Comparison of ENCODE assay signal across 20 mouse cellular contexts in genomic region chr3:27698671-27699070, GRCm38 (mm10). TPM values are rescaled to one million over a fixed set of nuclear protein-coding genes. Genes with fewer than 3 reads are reported as not detected.
DNase-seq lines count a peak whose midpoint lies in the region; ATAC-seq and TF ChIP-seq lines count a peak whose summit lies in the region.
"Had no signal": no experiment of that assay in that cellular context is flagged by ENCODE, and none has a peak within 500 bp of the region (broad histone marks: within the 10 kb centered on the region; RNA-seq: fewer than 3 reads in every experiment).

No protein-coding gene starts in this region.

- no peak for ATAC-seq in heart, postnatal 0 days (ENCODE audit: insufficient read depth, low read depth)
- no peak for ATAC-seq in liver, embryonic 11.5 days (replicated peaks; ENCODE audit: low FRiP score)
- ATAC-seq: CD4-positive, CD25-positive, alpha-beta regulatory T cell, adult 4 months; intestine, embryonic 16.5 days had no signal

- 0 out of 2 replicates have a peak, but pooled peaks cover 11% of the 10 kb centered on the region for H3K36me3 ChIP-seq in heart, postnatal 0 days (replicated peaks; ENCODE audit: control insufficient read depth, insufficient read depth, low read length)
- H3K36me3 ChIP-seq in ES-Bruce4 (ENCODE audit: control insufficient read depth, insufficient read depth, low read length, poor library complexity, severe bottlenecking), result no peaks in the 10 kb centered on the region
- H3K36me3 ChIP-seq in liver, embryonic 11.5 days (ENCODE audit: control insufficient read depth, insufficient read depth, low read length), result peaks cover under 1% of the 10 kb centered on the region; the same call in 1 of the 2 replicates
- H3K36me3 ChIP-seq: liver, embryonic 15.5 days; stomach, embryonic 15.5 days had no signal

- TF ChIP-seq POLR2A in ES-Bruce4 (IDR thresholded peaks at IDR 0.05; ENCODE audit: insufficient read depth, low read length), result no peak

- no peak for TF ChIP-seq CTCF in heart, postnatal 0 days (IDR thresholded peaks at IDR 0.05; ENCODE audit: low read depth)
- TF ChIP-seq CTCF in ES-Bruce4 (IDR thresholded peaks at IDR 0.05; ENCODE audit: low read depth, low read length), result no peak

- DNase-seq in heart, postnatal 0 days (ENCODE audit: low spot score), result no peak
- DNase-seq in heart, postnatal 10 days, result no peak
- DNase-seq in ES-CJ7 (ENCODE audit: low read depth, low spot score), result peak; percentile 25
- peak; percentile 57 to 91 for DNase-seq in left cerebral cortex, postnatal 25 days (ENCODE audit: low spot score in 2 of 2)
- no peak for DNase-seq in adrenal gland, postnatal 25 days
- no peak for DNase-seq in liver, embryonic 11.5 days (ENCODE audit: low spot score)
- DNase-seq: cerebellum, adult 11 months; lung, postnatal 10 days; spleen, adult 18-20 months; thymus, postnatal 25 days had no signal

- intact Hi-C loops in heart, postnatal 10 days (cut with DNase I), result no loop called here
- intact Hi-C loops in left cerebral cortex, postnatal 25 days (cut with DNase I), result loop anchor here (5.0 kb wide), 1 partner anchor 106 kb away; no protein-coding TSS in a partner anchor

- H3K9ac ChIP-seq in heart, postnatal 0 days (replicated peaks; ENCODE audit: low read depth, low read length), result no peak overlapping the region
- H3K9ac ChIP-seq in ES-Bruce4 (ENCODE audit: low read depth, poor library complexity, severe bottlenecking), result no peak overlapping the region
- no peak overlapping the region for H3K9ac ChIP-seq in liver, embryonic 11.5 days (ENCODE audit: low read depth, low read length)
- H3K9ac ChIP-seq: embryonic facial prominence, embryonic 13.5 days; heart, embryonic 13.5 days; hindbrain, embryonic 14.5 days; liver, embryonic 15.5 days; stomach, embryonic 15.5 days had no signal

- H3K4me3 ChIP-seq in heart, postnatal 0 days (ENCODE audit: low read depth, low read length), result no peak overlapping the region
- H3K4me3 ChIP-seq in ES-Bruce4 (ENCODE audit: low read depth, low read length), result no peak overlapping the region
- H3K4me3 ChIP-seq in liver, embryonic 11.5 days (ENCODE audit: low read depth, low read length), result no peak overlapping the region
- H3K4me3 ChIP-seq: embryonic facial prominence, embryonic 13.5 days; heart, embryonic 13.5 days; liver, embryonic 15.5 days; megakaryocyte, embryonic 14.5 days; stomach, embryonic 15.5 days had no signal

- H3K27ac ChIP-seq in heart, postnatal 0 days (ENCODE audit: low read depth), result peak overlapping the region; percentile 52; the same call in 1 of the 2 replicates
- peak overlapping the region; percentile 39; the same call in 1 of the 2 replicates for H3K27ac ChIP-seq in ES-Bruce4 (ENCODE audit: insufficient read depth, low read length)
- no peak overlapping the region for H3K27ac ChIP-seq in liver, embryonic 11.5 days (ENCODE audit: low read depth, low read length)
- H3K27ac ChIP-seq: embryonic facial prominence, embryonic 13.5 days; heart, embryonic 13.5 days; hindbrain, embryonic 14.5 days; kidney, postnatal 0 days; liver, embryonic 15.5 days; stomach, embryonic 15.5 days had no signal

- H3K4me2 ChIP-seq in heart, postnatal 0 days (ENCODE audit: low read depth, low read length), result no peak overlapping the region
- no peak overlapping the region for H3K4me2 ChIP-seq in liver, embryonic 11.5 days
- H3K4me2 ChIP-seq: embryonic facial prominence, embryonic 13.5 days; heart, embryonic 13.5 days; hindbrain, embryonic 14.5 days; liver, embryonic 15.5 days; stomach, embryonic 15.5 days had no signal

- TF ChIP-seq EP300 in heart, postnatal 0 days (IDR thresholded peaks at IDR 0.05; ENCODE audit: low read depth), result no peak
- 0 out of 2 replicates have a peak, but pooled peaks have one; percentile 33 for TF ChIP-seq EP300 in ES-Bruce4 (IDR thresholded peaks at IDR 0.05; ENCODE audit: insufficient read depth, low read depth, low read length)

- peaks cover 27% of the 10 kb centered on the region for H3K4me1 ChIP-seq in heart, postnatal 0 days (ENCODE audit: control insufficient read depth, insufficient read depth)
- H3K4me1 ChIP-seq in ES-Bruce4 (ENCODE audit: control insufficient read depth, insufficient read depth, low read length), result peaks cover 10% of the 10 kb centered on the region
- H3K4me1 ChIP-seq in liver, embryonic 11.5 days (replicated peaks; ENCODE audit: control insufficient read depth, insufficient read depth, low read length), result peaks cover 4% of the 10 kb centered on the region; the same call in 1 of the 2 replicates
- H3K4me1 ChIP-seq: megakaryocyte, embryonic 14.5 days had no signal

- H3K27me3 ChIP-seq in heart, postnatal 0 days (ENCODE audit: control insufficient read depth, insufficient read depth, low read length), result no peaks in the 10 kb centered on the region
- no peaks in the 10 kb centered on the region for H3K27me3 ChIP-seq in ES-Bruce4 (ENCODE audit: control insufficient read depth, insufficient read depth, low read length, poor library complexity, severe bottlenecking)
- no peaks in the 10 kb centered on the region for H3K27me3 ChIP-seq in liver, embryonic 11.5 days (replicated peaks; ENCODE audit: control insufficient read depth, insufficient read depth, low read length)
- H3K27me3 ChIP-seq: embryonic facial prominence, embryonic 13.5 days; heart, embryonic 13.5 days; liver, embryonic 15.5 days; megakaryocyte, embryonic 14.5 days; stomach, embryonic 15.5 days had no signal

- H3K9me3 ChIP-seq in heart, postnatal 0 days (replicated peaks; ENCODE audit: control insufficient read depth, low read length), result no peaks in the 10 kb centered on the region
- H3K9me3 ChIP-seq in ES-Bruce4 (replicated peaks; ENCODE audit: control insufficient read depth, insufficient read depth, low read length, poor library complexity, severe bottlenecking), result no peaks in the 10 kb centered on the region
- no peaks in the 10 kb centered on the region for H3K9me3 ChIP-seq in liver, embryonic 11.5 days (ENCODE audit: control insufficient read depth, low read length)
- H3K9me3 ChIP-seq: embryonic facial prominence, embryonic 13.5 days; heart, embryonic 13.5 days; liver, embryonic 15.5 days; megakaryocyte, embryonic 14.5 days; stomach, embryonic 15.5 days had no signal

- WGBS in heart, postnatal 0 days, result 67% methylated on average over 6 of the region's 6 CpGs
- 95% methylated on average over 6 of the region's 6 CpGs for WGBS in liver, embryonic 11.5 days

RNA-seq across cellular contexts. Expression of gene Fndc3b, which starts 12.4 kb away (rescaled TPM):
- total RNA-seq in heart, postnatal 0 days (2014; rRNA removed; ENCODE audit: low replicate concordance), result 44.1 and 57.1 TPM in 2 replicates
- 13.8 and 16.4 TPM in 2 replicates for polyA plus RNA-seq in heart, postnatal 0 days (2015; fragmentation: Nextera tagmentation; extraction: Ambion mirVana)
- total RNA-seq in heart, postnatal 10 days (2021), result 10 to 100 TPM; 77.3 to 95.8 TPM
- 36.7 and 42.6 TPM in 2 replicates for polyA plus RNA-seq in ES-Bruce4 (2011; ENCODE audit: insufficient read depth, insufficient read length, low read depth, missing spikeins)
- 10 to 100 TPM; 26.5 to 30.0 TPM for total RNA-seq in left cerebral cortex, postnatal 25 days (2021)
- total RNA-seq in adrenal gland, postnatal 25 days (2021), result 107 and 113 TPM in 2 replicates
- 12.1 and 12.3 TPM in 2 replicates for polyA plus RNA-seq in liver, embryonic 11.5 days (2014; fragmentation: Nextera tagmentation; extraction: Ambion mirVana)

Comparison
In these comparisons a context has a peak if more than half of its experiments do, and no peak if none do; other contexts are left out.
1. DNase-seq: peak in ES-CJ7 (single experiment) and left cerebral cortex, postnatal 25 days (2 of 2); none in heart, postnatal 0 days (single experiment), heart, postnatal 10 days (0 of 2), adrenal gland, postnatal 25 days (single experiment) and liver, embryonic 11.5 days (single experiment).